Mouse (Mus musculus) left cerebral cortex, adult 8-10 months (tissue): ENCODE results near the gene Xylt2. TPM values are rescaled to one million over a fixed set of nuclear protein-coding genes. Genes with fewer than 3 reads are reported as not detected.

ENCODE experiments used
- DNase-seq, 2 experiments: peaks; one replicate each; pipeline ENCODE4 v3.0.0; 2022; ENCODE audit warnings: low spot score in 2 of 2
- total RNA-seq, 4 experiments: library from RNA; stranded (reverse); gene quantifications; 2 replicates each; pipeline ENCODE4 v1.2.4; 2022

Gene Xylt2
- total RNA-seq, 4 experiments from 2014 or later: 25.9 to 27.8 (median 26.7) TPM

DNA sequence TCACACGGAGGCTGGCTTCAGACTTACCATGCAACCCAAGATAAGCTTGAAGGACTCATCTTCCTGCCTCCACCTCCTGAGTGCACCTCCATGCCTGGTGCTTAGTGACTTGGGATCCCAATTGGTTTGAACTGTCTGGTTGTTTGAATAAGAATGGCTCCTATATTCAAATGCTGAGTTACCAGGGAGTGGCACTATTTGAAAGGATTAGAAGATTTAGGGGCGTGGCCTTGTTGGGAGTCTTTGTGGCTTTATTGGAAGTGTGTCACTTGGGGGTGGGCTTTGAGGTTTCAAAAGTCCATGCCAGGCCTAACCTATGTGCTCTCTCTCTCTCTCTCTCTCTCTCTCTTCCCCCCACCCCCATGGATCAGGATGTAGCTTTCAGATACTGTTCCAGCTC lies 59.7 kb downstream of the Xylt2 start:
- no peak for DNase-seq

DNA sequence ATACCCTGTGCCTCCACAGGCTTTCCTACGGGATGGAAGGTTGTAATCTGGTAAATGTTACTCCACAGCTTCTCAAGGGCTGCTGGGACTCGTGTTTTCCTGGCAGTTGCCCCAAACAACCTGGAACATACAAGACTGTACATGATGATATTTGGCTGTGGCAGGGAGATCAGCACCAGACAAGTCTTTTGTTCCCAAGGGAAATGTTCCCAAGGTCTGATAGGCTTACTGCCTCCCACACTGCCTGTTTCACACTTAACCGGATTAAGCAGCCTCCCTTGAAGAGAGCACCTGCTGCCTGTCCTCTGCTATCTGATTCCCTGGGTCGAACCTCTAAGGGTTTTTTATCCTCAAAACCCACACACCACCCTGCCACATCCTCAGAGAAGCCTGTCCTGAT lies 61.8 kb downstream of the Xylt2 start:
- no peak for DNase-seq

DNA sequence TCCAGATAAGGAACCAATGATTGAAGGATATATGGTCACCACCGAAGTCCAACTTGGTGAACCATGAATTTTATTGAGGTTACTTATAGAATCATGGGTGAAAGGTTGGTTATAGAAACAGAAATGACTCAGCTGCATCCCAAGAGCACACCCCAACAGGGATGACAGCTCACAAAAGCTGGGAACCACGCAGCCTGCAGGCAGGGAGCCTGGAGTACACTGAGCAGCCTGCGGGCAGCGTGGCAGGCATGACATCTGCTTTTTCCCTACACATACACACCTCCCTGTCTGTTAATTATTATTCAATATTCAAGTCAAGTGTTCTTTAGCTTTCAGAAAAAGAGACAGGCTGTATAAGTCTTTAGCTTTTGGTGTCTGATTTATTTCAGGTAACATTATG lies 62.7 kb downstream of the Xylt2 start:
- DNase-seq: no peak

Other genes starting within 250 kb of the Xylt2 start
- 10 to 100 TPM; 58.2 to 71.7 (median 64.6) TPM for gene Cacna1g, start 203.3 kb downstream of the Xylt2 start, total RNA-seq
- gene Spata20, start 191.3 kb downstream of the Xylt2 start, total RNA-seq: 1 to 10 TPM in 1 of 4 experiments, under 1 TPM in 1, not detected in 2; 0.35 to 1.4 TPM
- 1 to 10 TPM; 1.1 to 3.7 (median 2.6) TPM for gene Epn3, start 177.5 kb downstream of the Xylt2 start, total RNA-seq
- gene Mycbpap, start 155.8 kb downstream of the Xylt2 start, total RNA-seq: 1 to 10 TPM; 3.6 to 7.2 (median 5.6) TPM
- gene Rsad1, start 128.3 kb downstream of the Xylt2 start, total RNA-seq: 10 to 100 TPM; 13.8 to 19.5 (median 16.1) TPM
- gene Chad, start 112.5 kb downstream of the Xylt2 start, total RNA-seq: under 1 TPM in 1 of 4 experiments, not detected in 3; 0.44 TPM
- 10 to 100 TPM; 16.8 to 19.7 (median 18.8) TPM for gene Acsf2, start 75.6 kb downstream of the Xylt2 start, total RNA-seq
- 10 to 100 TPM; 84.0 to 91.2 (median 86.3) TPM for gene Lrrc59, start 47.7 kb downstream of the Xylt2 start, total RNA-seq
- gene Mrpl27, start 23.7 kb downstream of the Xylt2 start, total RNA-seq: 10 to 100 TPM; 62.7 to 75.7 (median 69.0) TPM
- under 1 TPM in 1 of 4 experiments, not detected in 3; 0.19 TPM for gene Eme1, start 23.6 kb downstream of the Xylt2 start, total RNA-seq
- not detected for gene Gm11541, start 27.0 kb upstream of the Xylt2 start, total RNA-seq
- under 1 TPM in 2 of 4 experiments, not detected in 2; 0.27 to 0.51 TPM for gene Cdc34b, start 64.3 kb upstream of the Xylt2 start, total RNA-seq
- gene Tmem92, start 105.2 kb upstream of the Xylt2 start, total RNA-seq: not detected